Mouse (Mus musculus): ENCODE measurements around the gene Ttc28.

Gene Ttc28

DNA sequence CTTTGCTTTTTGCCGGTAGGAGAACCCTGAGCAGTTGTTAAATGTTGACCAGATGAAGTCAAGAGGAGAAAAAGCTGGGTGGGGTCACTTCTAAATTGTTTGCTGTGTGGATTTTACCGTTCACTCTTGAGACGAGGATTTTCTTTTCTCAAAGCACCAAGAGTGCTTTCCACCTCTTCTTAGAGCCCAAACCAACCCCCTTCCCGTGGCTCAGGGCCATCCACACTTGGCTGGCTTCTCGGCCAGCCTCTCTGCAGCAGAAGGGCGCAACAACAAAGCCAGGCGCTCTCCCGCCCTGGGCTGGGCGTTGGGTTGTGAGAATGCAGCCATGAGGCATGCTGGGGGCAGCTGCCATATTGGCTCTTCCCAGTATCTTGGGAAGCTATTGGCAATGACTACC, 170.5 kb downstream of the Ttc28 start:
- DNase-seq (ENCODE audit: low read depth): no peak

DNA sequence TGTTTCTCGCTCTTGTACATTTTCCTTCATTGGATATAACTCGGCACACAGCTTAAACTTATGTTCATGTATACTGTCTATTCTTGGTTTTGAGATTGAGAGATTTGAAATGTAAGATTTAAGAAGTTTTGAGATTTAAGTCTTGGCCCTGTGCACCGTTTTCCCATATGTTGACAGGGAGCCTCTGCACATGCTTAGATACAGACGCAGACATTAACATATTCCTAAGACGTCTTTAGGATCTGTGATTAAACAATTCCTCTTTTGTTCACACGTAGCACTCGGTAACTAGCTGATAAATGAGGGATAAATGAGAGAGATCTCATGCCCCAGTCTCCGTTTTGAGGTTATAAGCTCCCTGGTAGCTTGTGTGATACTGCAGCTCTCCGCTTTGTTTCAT, 174.8 kb downstream of the Ttc28 start:
- no peak for DNase-seq (ENCODE audit: low read depth)

DNA sequence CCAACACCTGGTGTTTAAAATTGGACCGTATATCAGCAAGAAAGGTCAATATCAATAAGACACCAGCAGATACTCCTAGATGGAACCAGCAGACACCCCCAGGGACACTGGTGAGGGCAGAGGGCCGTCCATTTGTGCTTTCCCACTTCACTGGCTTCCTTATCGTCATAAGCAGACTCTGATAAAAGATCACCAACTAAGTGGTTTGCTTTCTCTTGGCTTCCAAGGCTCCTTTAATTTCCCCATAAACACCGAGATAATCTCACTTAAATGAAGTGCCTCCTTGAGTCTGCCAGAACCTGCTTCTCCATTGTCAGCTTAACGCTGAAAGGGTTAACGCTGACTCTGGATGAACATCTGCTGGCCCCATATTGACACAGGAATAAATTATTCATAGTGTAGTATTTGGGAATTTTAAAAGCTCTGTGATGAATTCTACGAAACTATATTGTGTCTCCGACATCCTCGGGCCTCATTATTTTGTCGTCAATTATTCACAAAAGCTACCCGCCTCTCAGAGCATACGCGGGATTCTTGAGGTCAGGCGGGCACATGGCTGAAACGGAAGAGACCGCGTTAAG, 175.3 kb downstream of the Ttc28 start:
- DNase-seq (ENCODE audit: low read depth): no peak

DNA sequence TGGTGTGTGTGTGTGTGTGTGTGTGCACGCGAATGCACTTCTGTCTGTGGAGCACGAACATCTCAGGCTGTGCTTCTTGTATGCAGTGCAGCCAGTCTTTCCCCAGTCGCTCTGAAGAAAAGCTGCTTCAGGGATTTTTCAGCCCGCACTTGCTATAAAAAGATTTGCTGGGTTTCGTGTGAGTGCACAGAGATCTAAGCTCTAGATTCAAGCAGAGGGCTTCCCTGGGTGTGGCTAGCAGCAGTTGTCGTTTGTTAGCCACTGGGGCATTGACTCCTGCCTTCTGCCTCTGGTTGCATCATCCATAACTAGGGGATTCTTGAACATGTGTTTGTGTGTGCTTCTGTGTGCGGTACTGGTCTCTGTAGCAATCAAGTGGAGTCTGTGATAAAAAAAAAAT, 175.9 kb downstream of the Ttc28 start:
- DNase-seq (ENCODE audit: low read depth): peak; percentile 42

DNA sequence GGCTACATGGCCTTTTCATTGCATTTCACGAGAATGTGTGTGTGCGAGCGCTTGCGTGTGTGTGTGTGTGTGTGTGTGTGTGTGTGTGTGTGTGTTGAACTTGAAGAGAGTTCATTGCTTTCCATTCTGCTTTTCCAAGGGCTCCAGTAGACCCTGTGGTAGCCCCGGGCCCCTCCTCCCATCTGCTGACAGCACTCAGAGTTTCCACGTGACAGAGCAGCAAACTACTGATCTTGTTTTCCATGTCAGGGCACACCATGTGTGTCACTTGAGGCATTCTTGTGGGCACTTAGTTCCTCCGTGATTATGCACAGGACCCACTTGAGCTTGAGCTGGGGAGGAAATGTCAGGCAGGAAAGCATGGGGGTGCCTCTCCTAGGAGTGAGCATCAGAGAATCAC, 177.5 kb downstream of the Ttc28 start:
- DNase-seq (ENCODE audit: low read depth): peak; percentile 70

DNA sequence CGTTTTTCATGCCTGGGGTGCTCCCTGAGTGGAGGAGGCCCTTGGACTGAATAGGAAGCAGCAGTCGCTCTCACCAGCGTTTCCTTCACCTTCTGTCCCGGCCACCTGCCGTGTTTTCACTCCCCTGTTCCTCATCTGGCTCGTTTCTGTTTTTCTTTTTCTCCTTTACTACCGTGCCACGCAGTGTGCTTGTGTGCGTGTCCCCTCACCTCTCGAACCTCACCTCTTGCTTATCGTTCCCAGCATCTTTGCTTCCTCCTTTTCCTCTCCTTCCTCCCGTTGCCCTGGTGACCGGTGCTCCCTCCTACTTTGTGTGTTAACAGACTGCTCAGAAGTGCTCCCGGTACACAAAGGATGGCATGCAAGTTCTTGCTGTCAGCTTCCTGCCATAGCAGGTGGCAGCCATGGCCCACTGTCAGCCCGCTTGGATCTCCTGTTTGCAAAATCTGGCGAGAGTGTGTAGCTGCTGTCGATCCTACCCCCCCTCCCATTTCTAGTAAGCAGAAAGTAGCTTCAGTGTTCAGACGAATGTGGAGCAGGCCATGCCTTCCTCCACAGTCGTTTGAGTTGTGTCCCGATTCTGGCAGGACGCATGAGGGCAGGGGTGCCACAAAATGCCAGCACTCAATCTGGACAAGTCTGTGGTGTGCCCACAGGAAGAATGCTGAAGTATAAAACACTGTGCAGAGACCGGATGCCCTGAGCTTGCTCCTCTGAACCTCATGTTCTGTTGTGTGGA, 179.0 kb downstream of the Ttc28 start:
- DNase-seq (ENCODE audit: low read depth): peak; percentile 77

DNA sequence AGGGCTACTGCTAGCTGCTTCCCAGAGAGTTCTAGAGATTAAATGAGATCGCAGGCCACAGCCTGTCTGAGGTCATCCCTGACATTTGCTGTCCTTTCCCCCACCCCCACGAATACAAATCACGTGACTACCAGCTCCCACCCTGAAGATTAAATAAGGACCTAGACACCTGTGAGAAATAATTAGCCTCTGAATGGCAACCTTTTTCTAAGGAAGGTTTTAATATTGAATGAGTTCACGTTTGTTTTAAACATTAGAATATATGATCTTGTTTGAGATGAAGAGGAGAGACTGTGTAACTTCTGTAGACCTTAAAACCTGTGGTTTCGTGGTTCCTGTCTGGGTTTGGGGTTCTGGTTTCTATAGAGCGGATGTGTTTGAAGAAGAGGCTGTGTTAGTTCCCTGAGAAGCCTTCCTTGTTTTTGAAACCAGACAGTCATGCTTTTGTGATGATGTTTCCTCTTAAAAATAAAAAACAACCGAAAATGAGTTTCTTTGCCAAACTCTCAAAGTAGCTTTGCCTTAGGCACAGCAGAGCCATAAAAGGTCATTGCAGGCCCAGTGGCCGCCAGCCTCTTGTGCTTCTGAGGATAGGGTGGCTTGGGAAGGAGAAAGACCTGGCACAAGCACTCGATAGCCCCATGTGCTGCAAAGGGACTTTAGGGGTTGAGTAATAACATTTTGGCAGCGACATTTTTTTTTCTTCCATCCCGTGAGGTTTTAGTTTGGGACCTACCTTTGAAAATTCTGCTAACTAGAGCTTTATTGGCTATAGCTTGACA, 179.7 kb downstream of the Ttc28 start:
- peak; percentile 80 for DNase-seq (ENCODE audit: low read depth)

DNA sequence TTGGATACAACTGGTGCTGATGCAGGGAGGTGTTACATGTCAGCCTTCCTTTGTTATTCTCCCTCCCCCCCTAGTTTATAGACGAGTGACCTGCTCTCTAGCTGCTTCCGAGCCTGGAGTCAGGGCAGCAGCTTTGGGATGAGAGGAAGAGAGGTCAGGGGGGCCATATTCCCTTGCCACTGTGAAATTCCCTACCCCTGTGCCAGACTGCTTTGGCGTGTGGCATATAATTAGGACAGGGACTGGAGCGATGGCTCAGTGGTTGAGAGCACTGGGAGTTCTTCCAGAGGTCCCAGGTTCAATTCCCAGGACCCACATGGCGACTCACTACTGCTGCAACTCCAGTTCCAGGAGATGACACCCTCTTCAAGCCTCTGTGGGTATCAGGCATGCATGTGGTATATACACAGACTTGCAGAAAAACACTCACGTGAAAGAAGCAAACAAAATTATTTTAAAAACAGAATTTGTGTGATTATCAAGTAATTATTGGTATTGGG, 180.7 kb downstream of the Ttc28 start:
- no peak for DNase-seq (ENCODE audit: low read depth)

DNA sequence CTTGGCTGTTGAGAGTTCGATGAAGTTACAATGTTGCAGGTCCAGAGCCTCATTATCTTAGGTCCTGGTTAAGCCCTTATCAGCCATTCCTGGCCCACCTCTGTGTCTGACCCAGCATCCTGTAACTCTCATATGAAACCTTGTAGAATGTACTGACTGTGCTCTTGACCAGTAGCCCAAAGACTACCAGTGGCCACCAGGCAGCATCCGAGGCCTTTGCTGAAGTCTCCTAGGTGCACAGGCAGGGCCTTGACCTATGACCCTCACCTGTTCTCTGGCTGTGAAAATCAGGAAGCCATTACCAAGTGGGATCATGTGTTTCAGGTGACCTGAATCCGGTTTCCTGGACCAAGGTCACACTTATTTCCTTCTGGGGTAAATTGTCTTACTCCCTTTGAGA, 183.6 kb downstream of the Ttc28 start:
- no peak for DNase-seq (ENCODE audit: low read depth)

DNA sequence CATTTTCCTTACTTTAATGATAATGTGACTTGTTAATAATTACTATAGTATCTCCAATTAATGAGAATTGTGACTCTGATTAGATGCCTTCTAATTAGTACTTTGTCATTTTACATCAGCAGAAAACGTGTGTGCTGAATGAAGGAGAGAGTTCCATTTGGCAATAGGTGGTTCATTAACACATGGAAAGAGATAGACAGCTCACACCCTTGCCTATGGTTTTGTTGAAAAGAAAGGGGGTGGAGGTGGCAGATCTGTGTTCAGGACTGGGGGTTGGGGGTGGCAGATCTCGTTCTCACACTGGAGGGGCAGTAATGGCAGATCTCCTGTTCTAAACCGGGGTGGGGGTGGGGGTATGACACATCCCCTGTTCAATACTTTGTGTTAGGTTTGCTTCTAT, 184.4 kb downstream of the Ttc28 start:
- DNase-seq (ENCODE audit: low read depth): no peak

DNA sequence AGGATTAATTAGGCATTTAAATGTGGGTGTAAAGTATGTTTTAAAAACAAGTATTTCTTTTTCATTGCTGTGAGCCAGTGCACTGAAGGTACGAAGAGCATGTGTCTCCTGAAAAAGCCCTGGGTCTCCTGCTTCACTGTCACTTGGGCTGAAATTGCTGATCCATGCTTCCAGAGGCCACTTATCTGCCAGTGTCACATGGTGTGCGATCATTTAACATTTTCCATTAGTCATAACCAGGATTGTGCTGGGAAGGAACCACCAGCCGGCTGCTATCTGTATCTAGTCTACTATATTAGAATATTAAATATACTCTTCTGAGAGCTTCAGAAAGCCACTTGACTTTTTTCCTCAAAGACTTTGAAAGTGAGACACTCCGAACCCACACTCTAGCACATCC, 186.2 kb downstream of the Ttc28 start:
- DNase-seq (ENCODE audit: low read depth): no peak

DNA sequence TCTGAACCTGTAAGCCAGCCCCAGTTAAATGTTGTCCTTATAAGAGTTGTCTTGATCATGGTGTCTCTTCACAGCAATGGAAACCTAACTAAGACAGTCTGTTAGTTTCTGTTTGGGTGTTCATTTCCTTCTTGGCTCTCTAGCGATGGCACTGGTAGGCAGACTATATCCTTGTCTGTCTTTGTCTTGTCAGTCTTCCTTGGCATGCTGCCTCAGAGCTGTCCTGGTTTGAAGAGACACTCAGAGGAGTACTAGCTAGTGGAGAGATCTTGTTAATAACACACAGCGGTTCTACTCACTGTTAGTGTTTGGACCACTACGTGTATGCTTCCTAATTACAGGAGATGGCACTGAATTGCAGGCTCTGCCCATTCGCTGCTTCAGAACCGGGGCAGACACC, 189.9 kb downstream of the Ttc28 start:
- no peak for DNase-seq (ENCODE audit: low read depth)

DNA sequence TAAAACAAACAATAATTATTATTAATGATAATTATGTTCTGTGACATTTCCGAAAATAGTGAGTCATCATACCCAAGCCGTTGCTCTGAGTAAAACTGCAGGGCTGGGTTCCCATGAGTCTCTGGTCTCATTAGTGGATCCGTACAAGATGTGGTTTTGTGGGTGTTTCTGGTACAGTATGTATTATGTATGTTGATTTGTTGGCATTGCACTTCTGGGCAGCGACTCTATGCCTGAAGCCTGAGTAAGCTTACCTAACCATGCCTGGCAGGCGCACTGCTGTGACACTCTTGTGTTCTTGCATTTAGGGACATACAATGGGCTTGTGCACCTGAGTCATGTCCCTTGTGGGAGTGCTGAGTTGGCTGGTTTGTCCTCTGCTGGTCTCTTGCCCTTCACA, 190.3 kb downstream of the Ttc28 start:
- no peak for DNase-seq (ENCODE audit: low read depth)

DNA sequence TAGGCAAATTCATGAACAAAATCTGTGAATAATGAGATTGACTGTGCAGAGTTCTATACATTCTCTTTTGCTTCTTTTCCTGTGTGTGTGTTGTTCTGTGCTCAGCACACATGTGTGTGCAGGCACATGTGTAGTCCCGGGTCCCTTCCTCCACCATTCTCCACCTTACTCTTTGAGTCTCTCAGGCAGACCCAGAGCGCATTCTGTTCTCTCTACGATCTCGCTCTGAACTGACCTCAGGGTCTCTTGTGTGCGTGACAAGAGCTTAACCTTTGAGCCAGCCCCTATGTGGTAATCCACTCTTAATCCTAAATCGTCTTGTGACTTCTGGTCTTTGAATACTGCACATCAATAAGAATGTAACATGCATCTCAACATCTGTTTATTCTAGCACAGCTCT, 190.8 kb downstream of the Ttc28 start:
- no peak for DNase-seq (ENCODE audit: low read depth)

DNA sequence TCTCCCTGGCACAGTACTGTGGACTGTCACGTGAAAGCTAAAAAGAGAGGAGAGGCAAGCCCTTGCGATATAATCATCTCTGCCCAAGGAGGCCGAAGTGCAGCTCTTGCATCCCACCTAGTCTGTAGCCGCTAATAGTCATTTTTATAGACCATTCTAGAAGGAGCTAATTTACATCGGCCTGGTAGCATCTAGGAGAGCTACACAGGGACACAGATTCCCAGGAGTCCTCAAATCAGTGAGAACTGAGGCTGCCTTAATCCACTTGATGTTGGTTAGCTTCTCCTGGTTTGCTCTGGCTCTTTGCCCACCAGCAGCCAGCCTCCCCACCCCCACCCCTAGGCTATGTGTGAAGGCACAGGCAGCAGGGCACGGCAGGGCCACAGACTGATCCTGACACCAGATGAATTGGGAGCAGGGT, 193.7 kb downstream of the Ttc28 start:
- no peak for DNase-seq (ENCODE audit: low read depth)

DNA sequence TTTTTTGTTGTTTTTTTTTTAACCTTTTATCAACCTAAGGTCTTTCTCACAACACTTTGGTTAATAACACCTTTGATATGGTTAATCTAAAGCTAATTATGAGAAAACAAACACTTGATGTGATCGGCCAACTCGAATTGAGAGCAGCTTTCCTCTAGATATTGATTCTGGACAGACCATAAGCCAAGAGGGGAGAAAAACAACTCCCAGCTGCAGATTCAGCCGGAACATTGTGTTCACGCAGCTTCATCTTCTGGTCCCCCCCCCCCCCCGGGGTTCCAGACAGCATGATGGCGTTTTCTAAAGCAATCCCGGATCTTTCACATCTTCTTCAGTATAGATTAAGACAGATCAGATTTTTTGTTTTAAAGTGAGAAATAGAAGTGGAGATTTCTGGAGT, 194.4 kb downstream of the Ttc28 start:
- no peak for DNase-seq (ENCODE audit: low read depth)

DNA sequence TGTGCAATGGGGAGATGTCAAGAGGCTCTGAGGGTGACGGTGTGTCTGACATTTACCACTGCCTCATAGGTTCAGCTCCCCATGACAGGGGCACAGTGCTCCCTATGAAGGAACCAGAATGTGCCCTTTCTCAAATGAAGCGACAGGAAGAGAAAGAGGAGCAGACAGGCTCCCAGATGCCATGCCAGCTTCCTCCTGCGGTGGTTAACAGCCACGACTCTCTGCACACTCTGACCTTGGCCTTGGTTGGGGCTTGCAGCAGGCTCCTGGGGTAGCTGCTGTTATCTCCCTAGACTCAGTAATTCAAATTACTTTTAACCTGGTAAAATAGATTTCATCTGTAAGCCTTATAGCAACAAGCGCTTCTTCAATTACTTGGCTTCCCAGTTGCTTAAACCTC, 196.2 kb downstream of the Ttc28 start:
- no peak for DNase-seq (ENCODE audit: low read depth)

DNA sequence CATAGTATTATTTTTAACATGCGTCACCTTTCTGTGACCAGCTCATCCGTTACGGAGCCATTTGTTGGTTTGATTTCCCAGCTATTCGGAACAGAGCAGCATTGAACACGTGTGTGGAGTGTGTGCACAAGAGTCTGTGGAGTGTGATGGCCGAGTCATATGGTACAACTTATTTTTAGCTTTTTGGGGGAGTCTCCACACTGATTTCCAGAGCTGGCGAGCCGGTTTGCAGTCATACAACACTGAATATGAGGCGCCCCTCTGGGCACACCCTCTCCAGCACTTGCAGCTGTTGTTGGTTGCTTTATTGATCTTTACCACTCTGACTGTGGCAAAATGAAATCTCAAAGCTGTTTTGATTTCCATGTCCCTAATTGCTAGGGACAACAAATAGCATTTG, 197.7 kb downstream of the Ttc28 start:
- DNase-seq (ENCODE audit: low read depth): no peak

DNA sequence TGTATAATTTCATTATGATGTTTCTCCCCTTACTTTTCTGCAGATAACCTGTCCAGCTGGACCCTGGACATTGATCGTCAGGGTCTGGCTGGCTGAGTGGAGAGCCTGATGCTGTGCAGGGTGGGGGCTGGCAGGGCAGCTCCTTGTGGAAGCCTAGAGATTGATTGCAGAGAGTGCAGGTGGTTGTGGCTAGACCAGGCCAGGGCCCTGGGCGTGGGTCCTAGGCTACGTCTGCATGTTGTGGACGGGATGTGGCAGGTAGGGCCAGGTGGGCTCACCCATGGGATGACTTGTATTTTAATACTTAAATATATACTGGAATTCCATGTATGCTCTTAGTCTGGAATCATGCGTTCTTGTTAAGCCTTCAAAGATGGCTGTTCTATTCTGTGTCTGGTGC, 201.0 kb downstream of the Ttc28 start:
- no peak for DNase-seq (ENCODE audit: low read depth)

DNA sequence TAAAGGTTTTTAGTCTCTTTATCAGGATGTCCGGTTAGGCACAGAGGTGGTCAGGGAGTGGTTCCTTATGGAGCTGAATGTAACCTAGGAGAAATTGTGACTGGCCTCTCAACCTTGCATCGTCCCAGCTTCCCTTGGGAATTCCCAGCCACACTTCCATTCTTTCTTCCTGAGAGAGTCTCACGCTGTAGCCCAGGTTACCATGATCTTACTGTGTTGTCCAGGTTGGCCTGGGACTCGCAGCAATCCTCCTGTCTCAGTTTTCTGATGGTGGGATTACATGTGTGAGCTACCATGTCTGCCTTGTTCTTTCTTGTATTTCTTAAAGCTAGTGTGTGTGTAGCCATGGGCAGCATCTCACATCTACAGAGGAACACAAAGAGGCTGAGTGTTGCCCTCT, 206.2 kb downstream of the Ttc28 start:
- DNase-seq (ENCODE audit: low read depth): no peak

DNA sequence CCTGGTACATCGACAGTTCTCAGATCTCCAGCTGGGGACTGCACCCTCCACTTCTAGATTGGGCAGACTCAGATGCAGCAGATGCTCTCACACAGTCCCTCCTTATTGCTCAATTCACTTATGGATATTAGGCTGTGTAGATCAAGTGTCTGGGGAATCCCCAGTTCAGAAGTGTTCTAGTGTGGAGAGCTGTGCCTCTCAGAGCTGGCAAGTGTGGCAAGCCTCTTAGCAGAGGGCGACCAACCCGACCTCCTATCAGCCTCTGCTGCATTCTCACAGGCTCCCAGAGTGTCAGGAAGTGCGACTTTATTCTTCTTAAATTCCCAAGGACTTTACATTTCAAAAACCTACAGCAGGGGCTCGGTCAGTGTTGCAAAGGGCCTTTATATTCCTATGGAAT, 217.1 kb downstream of the Ttc28 start:
- DNase-seq (ENCODE audit: low read depth): no peak

DNA sequence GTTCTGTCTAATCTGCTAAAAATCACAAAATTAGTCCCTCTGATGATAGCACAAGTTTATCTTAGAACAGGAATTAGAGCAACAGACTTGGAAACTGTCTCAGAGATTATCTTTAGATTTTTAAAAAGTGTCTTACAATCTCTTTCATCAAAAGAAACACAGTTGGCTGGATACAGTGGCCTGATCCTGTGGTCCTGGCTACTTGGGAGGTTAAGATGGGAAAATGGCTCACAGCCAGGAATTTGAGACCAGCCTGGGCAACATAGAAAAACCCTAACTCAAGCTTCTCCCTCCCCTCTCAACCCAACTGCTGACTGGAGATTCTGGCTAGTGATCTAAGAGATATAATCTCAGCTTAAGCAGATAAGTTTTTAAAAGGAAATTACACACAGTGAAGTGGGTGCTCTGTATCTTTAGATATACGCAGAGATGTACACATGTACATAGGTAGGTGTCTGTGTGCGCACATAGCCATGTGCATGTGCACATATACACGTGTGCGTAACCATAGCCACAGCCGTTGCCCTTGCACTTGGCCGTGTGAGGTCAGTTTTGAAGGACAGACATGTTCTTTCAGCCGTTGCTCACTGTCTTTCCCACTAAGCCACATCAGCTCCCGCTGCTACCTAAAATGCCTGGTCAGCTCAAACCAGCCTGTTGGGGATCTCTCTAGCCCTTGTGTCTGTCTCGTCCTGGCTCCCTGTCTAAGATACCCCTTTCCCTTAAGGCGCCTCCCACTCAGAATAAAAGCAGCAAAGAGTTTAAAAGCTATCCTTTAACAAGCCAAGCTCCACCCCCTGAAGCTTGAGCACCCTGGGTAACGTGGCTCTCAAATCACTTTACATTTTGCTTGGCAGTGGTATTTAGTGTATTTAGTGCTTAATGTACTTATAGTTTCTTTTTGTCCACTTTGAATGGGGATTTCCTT, 217.9 kb downstream of the Ttc28 start:
- DNase-seq (ENCODE audit: low read depth): no peak
